Mouse (Mus musculus) intestine, postnatal 0 days (tissue): ENCODE measurements around the gene Polr2e. TPM values are rescaled to one million over a fixed set of nuclear protein-coding genes. Genes with fewer than 3 reads are reported as not detected.
A peak's percentile ranks its signal among the peaks of the same experiment; 100 is the strongest.

ENCODE experiments used
- ATAC-seq: fragments of 200-750 bp; cut with Nextera tagmentation; 2 replicates; pipeline ENCODE4 v1.8.0; 2017; ENCODE audit warnings: mild to moderate bottlenecking, moderate TSS enrichment, moderate library complexity
- H3K27ac ChIP-seq: fragments of 300-500 bp; sonication (generic); 2 replicates; pipeline ENCODE4 v1.5.1; 2014; ENCODE audit warnings: mild to moderate bottlenecking, low read depth, low read length, moderate library complexity
- H3K27me3 ChIP-seq: fragments of 300-500 bp; sonication (generic); replicated peaks from 2 replicates; pipeline ENCODE4 v1.6.1; 2014; ENCODE audit warnings: low read length, mixed read lengths; ENCODE audit not compliant: control insufficient read depth, insufficient read depth
- H3K36me3 ChIP-seq: fragments of 300-500 bp; sonication (generic); 2 replicates; pipeline ENCODE4 v1.6.1; 2014; ENCODE audit warnings: mild to moderate bottlenecking, moderate library complexity; ENCODE audit not compliant: control insufficient read depth, insufficient read depth
- H3K4me1 ChIP-seq: fragments of 300-500 bp; sonication (generic); replicated peaks from 2 replicates; pipeline ENCODE4 v1.6.1; 2014; ENCODE audit warnings: antibody characterized with exemption, low read length, mixed read lengths; ENCODE audit not compliant: control insufficient read depth, insufficient read depth
- H3K4me2 ChIP-seq: fragments of 300-500 bp; sonication (generic); replicated peaks from 2 replicates; pipeline ENCODE4 v1.6.1; 2014; ENCODE audit warnings: low read depth, mild to moderate bottlenecking, moderate library complexity
- H3K4me3 ChIP-seq: fragments of 300-500 bp; sonication (generic); 2 replicates; pipeline ENCODE4 v1.5.1; 2014; ENCODE audit warnings: low read depth, low read length
- H3K9ac ChIP-seq: fragments of 300-500 bp; sonication (generic); 2 replicates; pipeline ENCODE4 v1.6.1; 2014; ENCODE audit warnings: mild to moderate bottlenecking, low read depth, low read length
- H3K9me3 ChIP-seq: fragments of 300-500 bp; sonication (generic); 2 replicates; pipeline ENCODE4 v1.6.1; 2016; ENCODE audit warnings: mixed run types; ENCODE audit not compliant: control insufficient read depth
- CTCF ChIP-seq: sonication (generic); IDR thresholded peaks from 2 replicates; pipeline ENCODE4 v1.5.1; 2016; ENCODE audit warnings: low read depth, mild to moderate bottlenecking, control low read depth, antibody characterized with exemption, moderate library complexity
- WGBS: fragments of 180-500 bp; shearing (Covaris S2); extraction: QIAGEN DNeasy Blood & Tissue Kit; methylation state at CpG from one replicate; pipeline ENCODE4 v1.1.7; 2014; 5-methylcytosine and 5-hydroxymethylcytosine counted together
- polyA plus RNA-seq: library from polyadenylated mRNA; unstranded; fragments of >200 nt; fragmentation: Nextera tagmentation; extraction: Ambion mirVana; gene quantifications from 2 replicates; pipeline ENCODE4 v1.2.1, GENCODE M21; 2015

Polr2e gene
- 90.0 and 98.5 TPM in 2 replicates for polyA plus RNA-seq

DNA sequence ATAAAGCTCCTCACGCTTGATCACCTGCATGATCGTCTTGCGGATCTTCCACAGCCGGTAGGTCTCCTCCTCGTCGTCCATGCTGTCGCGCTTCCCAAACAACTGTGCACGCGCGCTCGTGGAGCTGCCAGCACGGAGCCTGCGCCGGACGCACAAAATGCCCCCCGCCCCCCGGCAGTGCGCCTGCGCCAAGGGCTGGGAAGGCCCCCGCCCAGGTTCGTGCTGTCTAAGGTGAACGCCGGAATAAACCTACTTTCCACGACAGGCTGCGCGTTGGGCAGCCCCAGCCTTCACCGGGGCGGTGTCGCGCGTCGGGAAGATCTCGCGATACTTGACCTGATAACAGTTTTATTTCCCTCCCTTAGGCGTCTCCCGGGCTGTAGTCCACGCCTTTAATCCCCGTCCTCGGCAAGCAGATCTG is at the start of gene Polr2e:
Gene Polr2e, minus strand, starts transcription at position 237 of the 421 bp plus-strand sequence.
- no peaks in the 10 kb centered on the region for H3K9me3 ChIP-seq
- peak within 1 kb of the TSS; percentile 69 for H3K9ac ChIP-seq
- peak; percentile 34; the same call in 1 of the 2 replicates for TF ChIP-seq CTCF
- H3K4me1 ChIP-seq = peaks cover 3% of the 10 kb centered on the region
- peaks cover 32% of the 10 kb centered on the region for H3K36me3 ChIP-seq
- peak within 1 kb of the TSS; percentile 67 for H3K4me3 ChIP-seq
- ATAC-seq = peak; percentile 96
- no peaks in the 10 kb centered on the region for H3K27me3 ChIP-seq
- WGBS = 0% methylated on average over 40 of the region's 40 CpGs
- peak within 1 kb of the TSS; percentile 74 for H3K4me2 ChIP-seq
- peak within 1 kb of the TSS; percentile 54 for H3K27ac ChIP-seq

DNA sequence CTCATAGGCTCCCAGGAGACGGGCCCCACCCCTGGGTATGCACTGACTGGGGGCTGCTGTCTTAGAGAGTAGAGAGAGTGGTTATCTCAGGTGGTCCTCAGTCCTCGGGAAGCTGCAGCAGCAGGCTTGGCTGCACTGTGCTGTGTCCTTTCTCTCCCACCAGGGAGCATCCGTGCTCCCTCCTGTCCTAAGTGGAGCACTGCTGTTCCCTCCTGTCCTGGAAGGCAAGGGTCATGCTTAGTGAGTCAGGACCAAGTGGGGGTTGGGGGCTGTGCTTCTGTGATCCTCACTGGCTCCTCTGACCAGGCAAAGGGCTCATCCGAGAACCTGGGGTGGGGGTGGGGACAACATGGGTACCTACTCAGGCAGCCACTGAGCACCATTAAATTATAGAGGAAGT is 49.6 kb upstream of the Polr2e start:
- H3K36me3 ChIP-seq = peaks cover 31% of the 10 kb centered on the region
- no peak overlapping the region for H3K4me3 ChIP-seq
- H3K27ac ChIP-seq = no peak overlapping the region
- H3K9me3 ChIP-seq = no peaks in the 10 kb centered on the region
- TF ChIP-seq CTCF = peak; percentile 52
- no peak overlapping the region for H3K9ac ChIP-seq
- peak; percentile 23 for ATAC-seq
- WGBS = 53% methylated on average over 4 of the region's 4 CpGs
- no peak overlapping the region for H3K4me2 ChIP-seq
- no peaks in the 10 kb centered on the region for H3K27me3 ChIP-seq
- no peaks in the 10 kb centered on the region for H3K4me1 ChIP-seq

DNA sequence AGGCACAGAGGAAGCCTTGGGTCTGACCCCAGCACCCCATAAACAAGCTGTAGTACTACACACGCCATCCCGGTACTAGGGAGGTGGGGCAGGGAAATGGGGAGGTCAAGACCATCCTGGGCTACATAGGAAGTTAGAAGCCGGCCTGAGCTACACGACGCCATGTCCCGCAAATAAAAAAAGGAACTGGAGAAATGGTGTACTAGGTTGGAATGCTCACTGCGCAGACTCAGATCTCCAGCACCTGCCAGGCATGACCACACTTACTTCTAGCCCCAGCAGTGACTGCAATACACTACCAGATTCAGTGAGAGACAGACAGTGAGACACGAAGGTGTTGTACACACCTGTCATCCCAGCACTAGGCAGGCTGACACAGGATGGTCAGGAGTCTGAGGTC is 47.9 kb upstream of the Polr2e start:
- H3K36me3 ChIP-seq = peaks cover 44% of the 10 kb centered on the region
- TF ChIP-seq CTCF = no peak
- no peak for ATAC-seq
- no peak overlapping the region for H3K4me3 ChIP-seq
- H3K27ac ChIP-seq = no peak overlapping the region
- no peaks in the 10 kb centered on the region for H3K27me3 ChIP-seq
- 83% methylated on average over 8 of the region's 8 CpGs for WGBS
- H3K4me1 ChIP-seq = no peaks in the 10 kb centered on the region
- H3K9ac ChIP-seq = no peak overlapping the region
- H3K4me2 ChIP-seq = no peak overlapping the region
- no peaks in the 10 kb centered on the region for H3K9me3 ChIP-seq

DNA sequence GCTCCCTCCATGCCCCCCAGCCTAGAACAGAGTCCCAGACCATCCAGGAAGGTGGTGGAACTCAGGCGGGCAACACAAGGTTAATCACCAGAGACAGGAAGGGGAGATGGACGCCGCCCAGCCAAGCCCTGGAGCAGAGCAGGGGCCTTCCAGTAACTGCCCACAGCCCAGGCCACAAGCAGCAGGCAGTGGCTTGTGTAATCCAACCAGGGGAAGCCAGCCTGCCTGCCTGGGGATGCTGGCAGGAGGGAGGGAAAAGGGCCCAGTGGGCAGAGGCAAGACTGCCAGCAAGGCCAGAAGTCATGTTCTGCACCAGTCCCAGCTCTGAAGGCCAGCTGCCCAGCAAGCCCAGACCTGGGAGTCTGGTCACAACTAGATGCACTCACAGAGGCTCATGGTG is 47.3 kb upstream of the Polr2e start:
- no peak overlapping the region for H3K4me2 ChIP-seq
- no peaks in the 10 kb centered on the region for H3K9me3 ChIP-seq
- no peak for ATAC-seq
- 78% methylated on average over 3 of the region's 3 CpGs for WGBS
- no peak overlapping the region for H3K27ac ChIP-seq
- H3K9ac ChIP-seq = no peak overlapping the region
- no peak overlapping the region for H3K4me3 ChIP-seq
- H3K27me3 ChIP-seq = no peaks in the 10 kb centered on the region
- H3K4me1 ChIP-seq = no peaks in the 10 kb centered on the region
- peaks cover 50% of the 10 kb centered on the region for H3K36me3 ChIP-seq
- no peak for TF ChIP-seq CTCF

DNA sequence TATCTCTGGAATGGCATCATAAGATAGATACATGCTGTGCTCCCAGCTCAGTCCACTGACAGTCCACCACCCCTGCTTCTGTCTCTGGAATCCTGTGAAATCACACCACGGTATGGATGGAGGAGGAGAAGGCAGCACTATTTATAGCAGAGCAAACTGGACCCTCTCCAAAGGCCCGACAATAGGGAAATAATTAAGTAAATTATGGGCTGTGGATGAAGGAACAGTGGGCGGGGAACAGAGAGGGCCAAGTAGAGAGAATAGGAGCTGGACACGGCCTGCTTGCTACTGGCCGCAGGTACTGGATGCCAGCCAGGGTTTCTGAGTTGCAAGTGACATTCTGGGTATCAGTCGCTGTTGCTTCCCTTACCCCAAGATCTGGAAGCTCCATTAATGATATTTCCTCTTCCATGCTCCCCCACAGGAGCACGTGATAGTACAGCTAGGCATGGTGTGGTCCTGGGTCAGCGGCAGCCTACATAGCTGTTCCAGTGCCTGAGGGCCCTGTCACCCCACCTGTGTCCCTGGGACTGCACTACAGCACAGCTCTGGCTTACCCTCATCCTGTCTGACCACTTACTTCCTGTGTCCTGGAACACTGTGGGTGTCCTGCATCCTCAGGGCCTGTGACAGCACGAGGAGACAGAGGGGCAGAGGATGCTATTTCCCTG is 45.4 kb upstream of the Polr2e start:
- Histone ChIP-seq H3K9ac (no peak overlapping the region), H3K36me3 (peaks cover 64% of the 10 kb centered on the region), H3K4me1 (no peaks in the 10 kb centered on the region), H3K9me3 (no peaks in the 10 kb centered on the region), H3K4me3 (no peak overlapping the region), H3K27ac (no peak overlapping the region), H3K27me3 (no peaks in the 10 kb centered on the region), H3K4me2 (no peak overlapping the region)
- TF ChIP-seq CTCF = no peak
- ATAC-seq = no peak
- WGBS = 54% methylated on average over 9 of the region's 9 CpGs

DNA sequence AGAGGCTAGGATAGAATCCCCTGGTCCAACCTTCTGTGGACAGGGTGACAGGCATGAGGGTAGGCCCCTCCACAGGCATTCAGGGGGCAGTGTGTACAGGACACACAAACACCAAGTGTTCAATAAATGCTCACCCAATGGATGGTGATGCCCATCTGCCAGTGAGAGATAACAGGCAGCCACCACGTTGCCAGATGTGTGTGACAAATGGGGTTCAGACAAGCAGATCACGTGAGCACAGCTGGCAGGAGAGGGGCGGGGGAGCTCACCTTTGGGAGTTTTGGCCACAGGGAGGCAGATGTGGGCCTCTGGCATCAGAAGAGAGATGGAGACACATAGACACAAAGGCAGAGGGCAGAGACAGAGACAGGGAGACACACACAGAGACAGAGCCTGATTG is 41.5 kb upstream of the Polr2e start:
- H3K4me3 ChIP-seq = no peak overlapping the region
- H3K4me2 ChIP-seq = no peak overlapping the region
- H3K9ac ChIP-seq = no peak overlapping the region
- ATAC-seq = no peak
- TF ChIP-seq CTCF = 0 out of 2 replicates have a peak, but pooled peaks have one; percentile 15
- no peaks in the 10 kb centered on the region for H3K9me3 ChIP-seq
- no peaks in the 10 kb centered on the region for H3K4me1 ChIP-seq
- WGBS = 69% methylated on average over 3 of the region's 3 CpGs
- no peaks in the 10 kb centered on the region for H3K27me3 ChIP-seq
- no peak overlapping the region for H3K27ac ChIP-seq
- H3K36me3 ChIP-seq = peaks cover 77% of the 10 kb centered on the region
